Mouse (Mus musculus) kidney, postnatal 25 days (tissue): ENCODE results near the gene Sec22c.

Experiments used
- DNase-seq, 2 experiments: peaks; one replicate each; pipeline ENCODE4 v3.0.0; 2021; ENCODE audit warnings: mixed read lengths in 2 of 2

Gene Sec22c

DNA sequence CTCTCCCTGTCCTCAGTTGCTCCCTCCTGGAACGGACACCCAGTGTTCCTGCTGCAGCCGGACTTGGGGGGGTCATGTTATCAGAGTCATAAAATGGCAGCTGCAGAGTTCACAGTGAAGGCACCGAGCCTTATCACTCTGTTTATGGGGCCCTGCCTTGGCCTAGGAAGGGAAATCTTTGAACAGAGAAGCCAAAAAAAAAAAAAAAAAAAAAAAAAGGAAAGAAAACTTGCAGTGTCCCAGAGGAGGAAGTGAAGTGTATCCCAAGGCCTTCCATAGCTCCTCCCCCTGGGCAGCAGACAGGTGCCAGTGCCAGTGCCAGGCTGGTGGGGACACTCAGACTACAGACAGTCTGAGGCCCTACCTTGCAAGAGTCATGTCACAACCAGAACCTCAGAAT, 60.4 kb downstream of the Sec22c start:
- DNase-seq: no peak

DNA sequence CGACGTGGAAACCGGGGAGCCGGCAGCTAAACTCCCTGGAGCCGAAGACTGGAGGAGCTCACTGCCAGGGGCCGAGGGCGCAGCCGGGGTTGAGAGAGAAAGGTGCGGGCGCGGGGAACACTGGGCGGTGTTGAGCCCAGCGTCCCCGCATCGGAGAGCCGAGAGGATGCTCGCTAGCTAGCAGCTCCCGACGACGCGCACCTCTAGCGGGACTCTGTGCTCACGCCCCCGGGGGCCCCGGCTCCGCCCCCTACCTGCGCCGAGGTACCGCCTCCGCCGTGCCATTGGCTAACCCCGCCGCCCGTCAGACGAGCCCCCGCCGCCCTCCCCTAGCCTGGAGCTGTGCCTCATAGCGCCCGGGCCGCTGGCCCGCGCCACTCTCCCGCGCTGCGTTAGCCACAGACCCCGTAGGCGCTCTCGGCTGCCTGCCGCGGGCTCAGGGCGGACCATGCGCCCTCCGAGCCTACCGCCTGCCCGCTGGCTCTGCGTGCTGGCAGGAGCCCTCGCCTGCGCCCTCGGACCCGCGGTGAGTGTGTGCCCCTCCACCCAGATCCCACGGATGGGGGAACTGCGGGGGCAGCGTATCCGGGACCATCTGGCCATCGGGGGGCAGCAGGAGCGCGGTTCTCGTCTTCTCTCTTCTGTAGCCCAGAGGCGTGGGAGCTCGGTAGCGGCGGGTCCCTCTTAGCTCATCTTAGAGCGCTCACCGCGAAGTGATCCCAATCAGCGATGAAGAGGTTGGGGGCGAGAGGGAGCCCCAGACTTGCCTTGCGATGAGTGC, 62.7 kb downstream of the Sec22c start, which contains the start of gene Vipr1:
Gene Vipr1, plus strand, starts transcription at position 316 of the 781 bp plus-strand sequence.
- DNase-seq: peak; percentile 75 to 87

DNA sequence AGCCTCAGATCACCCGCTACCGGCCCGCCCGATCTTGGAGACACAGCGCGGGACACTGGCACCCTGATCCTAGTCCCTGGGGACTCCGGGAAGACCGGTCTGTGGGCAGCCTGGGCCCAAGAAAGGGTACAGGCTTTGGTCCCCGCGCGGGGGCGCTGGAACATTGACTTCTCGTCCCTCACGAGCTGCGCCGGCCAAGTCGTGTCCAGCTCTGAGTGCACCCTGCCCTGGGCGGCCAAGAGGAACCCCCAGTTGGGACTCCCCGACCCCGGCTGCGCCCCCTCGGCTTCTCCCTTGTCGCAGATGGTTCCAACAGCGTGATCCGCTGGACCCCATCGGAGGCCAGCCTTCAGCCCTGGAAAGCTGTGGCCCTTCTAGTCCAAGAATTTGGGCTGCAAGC, 63.3 kb downstream of the Sec22c start, which contains the start of gene Lyzl4:
Gene Lyzl4, minus strand, starts transcription at position 96 of the 400 bp plus-strand sequence.
- peak; percentile 84 to 88 for DNase-seq

DNA sequence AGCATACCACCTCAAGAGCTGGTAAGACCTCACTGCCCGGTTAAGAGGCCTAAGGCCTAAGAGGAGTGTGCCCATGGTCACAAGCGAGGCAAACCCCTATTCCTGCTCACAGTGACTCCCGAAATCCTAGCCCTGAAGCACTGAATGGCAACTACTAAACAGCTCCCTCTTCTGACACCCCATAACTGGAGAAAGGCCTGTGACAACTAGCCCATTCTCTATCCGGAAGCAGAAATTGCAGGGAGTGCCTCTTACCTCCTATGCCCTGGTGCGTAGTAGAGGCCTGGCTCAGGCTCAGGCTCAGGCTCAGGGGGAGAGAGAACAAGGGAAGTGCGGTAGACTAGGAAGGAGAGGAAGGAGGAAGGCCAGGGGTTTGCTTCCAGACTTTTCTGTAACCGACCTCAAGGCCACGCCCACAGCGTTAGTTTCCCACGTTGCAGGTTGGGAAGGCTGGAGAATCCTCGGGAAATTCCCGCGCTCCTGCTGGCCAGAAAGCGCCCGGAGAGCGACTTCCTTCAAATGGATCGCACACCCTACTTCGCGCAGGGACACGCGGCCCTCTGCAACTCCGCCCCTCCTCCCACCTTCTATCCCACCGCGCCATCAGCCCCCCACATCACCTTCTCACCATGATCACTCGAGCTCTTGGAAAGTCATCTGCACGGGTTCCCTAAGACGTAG, 63.9 kb downstream of the Sec22c start:
- DNase-seq: peak in 1 of 2 experiments; percentile 16

DNA sequence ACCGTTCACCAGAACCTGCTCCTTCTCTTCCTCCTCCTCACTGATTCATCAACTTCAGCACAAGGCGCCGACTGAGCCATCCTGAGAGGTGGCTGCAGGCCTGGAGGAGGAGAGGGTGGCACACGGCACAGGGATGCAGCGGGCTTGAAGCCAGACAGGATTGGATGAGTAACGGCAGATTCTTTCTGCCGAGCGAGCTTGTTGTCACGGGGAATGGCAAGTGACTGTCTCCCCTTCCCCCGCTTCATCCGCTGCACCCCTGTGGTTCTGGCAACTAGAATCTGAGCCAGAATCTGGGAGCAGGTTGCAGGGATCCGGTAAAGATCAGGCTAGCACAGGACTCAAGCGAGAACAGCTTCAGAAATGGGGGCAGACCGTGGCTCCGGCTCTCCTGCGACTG, 65.5 kb downstream of the Sec22c start:
- DNase-seq: no peak

DNA sequence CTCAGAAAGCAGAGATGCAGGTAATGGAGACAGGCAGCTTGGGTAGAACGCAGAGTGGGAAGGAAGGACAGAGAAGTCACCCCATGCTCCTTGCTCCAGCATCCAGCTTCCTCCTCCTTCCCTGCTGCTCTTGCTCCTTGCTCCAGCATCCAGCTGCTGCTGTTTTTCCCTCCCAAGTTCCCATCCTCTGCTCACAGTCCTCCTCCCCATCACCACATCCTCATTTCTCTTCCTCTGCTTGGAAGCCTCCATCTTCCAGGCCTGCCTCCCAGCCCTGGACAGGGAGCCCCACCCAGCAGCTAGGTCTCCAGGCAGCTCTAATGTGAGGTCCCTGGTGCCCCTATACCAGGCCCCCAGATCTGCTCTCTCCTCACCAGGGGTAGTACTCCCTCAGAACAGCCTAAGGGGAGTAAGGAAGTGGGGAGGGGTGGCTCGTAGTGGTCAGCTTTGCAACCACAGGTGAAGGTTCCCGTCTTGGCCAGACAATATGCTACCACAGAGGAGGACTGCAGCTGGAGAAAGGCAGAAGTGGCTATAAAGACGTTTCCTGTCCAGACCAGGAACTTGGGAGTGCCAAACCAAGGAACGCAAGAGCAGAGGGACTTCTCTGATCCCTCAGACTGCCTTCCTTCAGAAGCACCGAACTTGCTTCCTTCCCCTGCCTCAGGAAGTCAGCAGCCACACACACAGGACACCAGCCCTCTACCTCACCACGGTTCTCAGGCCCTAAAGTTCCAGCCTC, 69.3 kb downstream of the Sec22c start:
- no peak for DNase-seq

DNA sequence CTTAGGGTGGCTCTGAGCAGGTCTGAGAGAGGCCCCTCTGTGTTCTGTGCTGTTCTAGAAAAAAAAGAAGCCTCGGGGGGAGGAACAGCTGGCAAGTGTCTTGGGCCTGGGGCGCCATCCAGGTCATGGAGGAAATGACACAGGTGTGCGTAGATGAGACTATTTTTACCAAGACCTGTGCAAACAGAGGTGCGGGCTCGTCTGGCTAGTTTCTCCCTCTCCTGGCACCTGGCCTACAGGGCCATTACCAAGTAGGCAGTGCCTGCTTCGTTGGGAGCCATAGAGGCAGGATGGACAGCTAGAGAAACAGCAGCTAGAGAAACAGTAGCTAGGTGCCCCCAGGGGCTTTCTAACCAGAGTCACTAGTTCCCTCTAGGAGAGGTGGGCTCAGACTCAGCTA, 72.0 kb downstream of the Sec22c start:
- no peak for DNase-seq

DNA sequence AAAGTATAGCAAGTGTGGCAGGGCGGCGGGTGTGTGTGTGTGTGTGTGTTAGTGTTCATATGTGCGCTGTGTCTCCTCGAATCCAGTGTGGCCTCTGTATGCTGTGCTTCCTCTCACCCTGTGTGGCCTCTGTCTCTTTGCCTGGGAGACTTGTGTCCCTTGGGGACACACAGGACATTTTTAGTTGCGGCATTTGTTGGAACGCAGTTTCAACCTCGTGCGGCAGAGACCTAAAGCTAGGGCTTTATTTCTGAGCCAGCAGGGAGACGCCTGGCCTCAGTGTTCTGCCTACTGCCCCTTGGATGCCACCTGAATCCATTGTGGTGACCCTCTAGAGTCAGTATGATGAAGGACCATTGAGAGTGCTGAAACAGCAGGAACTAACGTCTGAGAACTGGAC, 72.4 kb downstream of the Sec22c start:
- no peak for DNase-seq

DNA sequence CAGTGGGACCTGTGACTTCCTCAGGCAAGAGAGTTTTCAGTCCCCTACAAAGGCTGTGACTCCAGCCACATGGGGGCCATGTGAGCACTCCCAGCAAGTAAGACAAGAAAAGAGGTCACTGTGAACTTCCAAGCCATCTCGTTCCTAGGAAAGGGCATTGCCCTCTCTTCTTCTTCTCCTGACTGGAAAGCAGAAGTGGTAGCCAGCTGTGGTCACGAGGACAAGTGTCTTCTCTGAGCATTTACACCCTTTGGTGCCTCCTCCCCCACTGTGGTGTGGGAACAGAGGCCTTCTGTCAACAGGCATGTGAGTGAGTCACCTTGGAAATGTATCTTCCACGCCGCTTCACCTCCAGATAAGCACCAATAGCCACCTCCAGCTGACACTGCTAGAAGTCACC, 73.3 kb downstream of the Sec22c start:
- no peak for DNase-seq

DNA sequence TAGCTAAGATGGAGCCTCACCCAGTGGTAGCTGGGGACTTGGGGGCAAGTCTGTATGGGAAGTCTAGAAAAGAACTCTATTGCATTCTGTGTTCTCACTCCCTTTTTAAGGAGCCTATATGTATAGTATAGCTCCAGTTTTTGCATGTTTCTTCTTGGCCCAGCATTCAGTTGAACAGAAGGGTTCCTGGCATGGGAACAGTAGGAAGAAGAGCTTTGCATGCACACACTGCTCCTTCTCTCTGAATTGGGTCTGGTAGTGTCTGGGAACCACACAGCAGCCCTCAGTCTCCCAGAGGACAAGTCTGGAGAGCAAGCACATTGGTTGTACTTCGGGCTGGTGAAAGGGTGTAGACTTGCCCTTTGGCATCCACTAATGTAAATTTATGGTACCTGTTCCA, 74.7 kb downstream of the Sec22c start:
- no peak for DNase-seq
